Mouse (Mus musculus) ovary, postnatal 10 days (tissue): Measurements from ENCODE around the gene Rpa1.

Experiments used
- DNase-seq: peaks from one replicate; pipeline ENCODE4 v3.0.0; 2022; ENCODE audit warnings: low spot score

Gene Rpa1

DNA sequence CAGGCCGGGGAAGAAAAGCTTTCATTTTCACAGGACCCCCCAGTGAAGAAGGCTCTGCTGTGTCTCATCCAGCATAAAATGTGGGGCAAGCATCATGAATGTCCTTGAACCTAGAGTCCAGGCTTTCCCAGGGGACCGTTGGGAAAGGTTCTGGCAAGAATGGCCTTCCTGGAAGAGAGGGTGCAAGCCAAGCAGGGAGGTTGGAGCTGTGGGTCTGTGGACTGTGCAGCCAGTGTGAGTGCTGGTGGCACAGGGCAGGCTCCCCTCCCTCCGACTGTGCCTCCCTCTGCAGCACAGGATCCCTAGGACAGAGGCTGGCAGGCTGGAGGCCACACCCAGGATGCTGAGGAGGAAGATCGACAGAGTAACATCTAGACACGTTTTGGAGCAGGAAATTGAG lies 85.3 kb downstream of the Rpa1 start:
- no peak for DNase-seq

DNA sequence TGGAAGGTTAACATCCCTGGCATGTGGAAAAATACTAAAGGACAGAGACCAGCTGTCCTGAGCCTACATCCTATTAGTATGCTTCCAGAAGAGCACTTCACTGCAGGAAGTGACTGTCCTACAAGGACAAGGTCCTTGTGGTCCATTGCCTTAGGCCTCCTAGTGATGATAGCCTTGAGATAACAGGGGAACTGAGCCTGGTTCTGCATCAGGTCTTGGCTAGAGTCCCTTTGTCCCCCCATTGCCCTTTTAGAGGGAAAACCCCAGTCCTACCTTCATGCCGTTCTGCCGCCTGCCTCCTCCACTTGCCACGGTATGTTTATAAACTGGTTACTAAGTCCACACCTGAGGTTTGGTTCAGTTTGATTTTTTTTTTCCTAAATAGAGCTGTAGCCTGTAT lies 85.9 kb downstream of the Rpa1 start:
- no peak for DNase-seq

GRCm38 (mm10) chr11:75261730-75262129 lies 86.4 kb downstream of the Rpa1 start:
- DNase-seq = no peak

DNA sequence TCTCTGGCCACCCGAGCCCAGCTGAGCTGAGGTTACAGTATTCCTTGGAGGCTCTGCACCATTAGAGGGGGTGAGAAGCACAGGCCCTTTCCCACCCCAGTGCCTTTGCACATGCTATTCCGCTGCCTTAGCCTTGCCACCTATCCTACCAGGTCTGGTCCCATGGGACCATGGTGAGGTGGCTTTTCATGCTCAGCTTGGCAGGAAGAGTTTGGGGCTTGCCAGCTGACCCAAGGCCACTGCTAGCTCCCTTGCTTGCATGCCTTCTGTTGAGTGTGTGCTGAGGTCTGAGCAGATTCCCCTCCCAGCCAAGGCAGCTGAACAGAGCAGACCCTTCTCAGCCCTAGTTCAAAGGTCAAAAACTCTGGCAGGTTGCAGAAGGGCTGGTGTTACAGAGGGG lies 87.1 kb downstream of the Rpa1 start:
- DNase-seq = no peak

- no peak for DNase-seq
Measured at GRCm38 (mm10) chr11:75259996-75260561, 88.0 kb downstream of the Rpa1 start.

- no peak for DNase-seq
Measured at GRCm38 (mm10) chr11:75259416-75259815, 88.7 kb downstream of the Rpa1 start.

DNA sequence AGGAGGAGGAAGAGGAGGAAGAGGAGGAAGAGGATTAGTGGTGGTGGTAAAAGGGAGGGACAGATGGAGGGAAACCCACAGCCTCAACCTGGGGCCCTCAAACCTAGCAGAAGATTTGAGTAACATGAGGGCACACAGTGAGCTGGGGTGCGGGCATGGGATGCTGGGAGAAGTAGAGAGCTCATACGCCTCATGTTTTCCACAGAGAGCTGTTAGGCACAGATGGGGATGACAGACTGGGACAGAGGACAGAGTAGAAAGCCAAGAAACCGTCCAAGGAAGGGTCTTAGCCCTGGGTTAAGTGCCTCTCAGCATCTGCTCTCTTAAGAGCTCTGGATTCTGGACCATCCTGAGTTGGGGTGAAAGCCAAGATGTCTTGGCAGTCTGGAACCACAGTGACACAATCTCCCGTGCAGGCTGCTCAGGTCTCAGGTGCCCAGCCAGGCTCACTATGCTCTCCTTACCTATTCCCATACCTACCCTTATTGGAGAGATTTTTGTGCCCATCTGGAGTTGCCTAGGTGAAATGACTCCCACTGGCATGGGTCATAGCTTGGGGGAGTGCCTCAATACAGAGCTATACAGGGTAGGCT lies 91.0 kb downstream of the Rpa1 start:
- no peak for DNase-seq

DNA sequence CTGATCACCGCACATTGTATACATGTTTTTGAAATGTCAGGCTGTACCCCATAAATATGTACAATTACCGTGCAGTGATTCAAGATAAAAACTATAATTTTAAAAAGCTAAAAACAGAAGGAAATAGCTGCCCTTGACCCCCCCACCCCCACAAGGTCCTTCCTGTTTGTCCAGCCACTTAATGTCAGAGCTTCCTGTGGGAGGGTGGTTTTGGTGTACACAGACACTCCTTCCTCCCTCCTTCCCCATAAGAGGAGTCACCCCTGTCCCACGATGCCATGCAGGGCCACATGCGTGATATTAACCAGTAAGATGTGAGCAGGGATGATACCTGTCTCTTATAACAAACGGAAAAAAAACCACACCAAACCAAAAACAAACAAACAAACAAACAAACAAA lies 92.8 kb downstream of the Rpa1 start:
- DNase-seq = no peak

- no peak for DNase-seq
Measured at GRCm38 (mm10) chr11:75254252-75254912, 93.7 kb downstream of the Rpa1 start.

GRCm38 (mm10) chr11:75251557-75252070 lies 96.5 kb downstream of the Rpa1 start:
- DNase-seq = no peak

- DNase-seq = no peak
Measured at GRCm38 (mm10) chr11:75251006-75251512, 97.1 kb downstream of the Rpa1 start.

DNA sequence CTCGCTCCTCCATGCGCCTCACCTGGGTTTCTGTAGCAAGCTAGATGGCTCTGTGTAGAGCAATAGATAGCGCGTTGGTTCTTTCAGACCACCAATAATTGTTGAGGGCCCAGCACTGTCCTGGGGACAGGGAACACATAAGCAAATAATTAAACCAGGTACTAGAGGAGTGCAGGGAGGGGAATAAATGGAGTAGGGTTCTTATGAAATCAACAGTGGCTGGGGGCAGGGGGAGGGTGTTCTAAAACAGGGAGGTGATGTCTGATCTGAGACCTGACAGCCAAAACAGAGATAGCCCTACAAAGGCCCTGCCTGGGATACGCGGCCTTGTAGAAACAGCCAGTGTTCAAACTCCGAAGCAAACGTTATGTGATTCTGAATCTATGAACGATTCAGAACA lies 98.5 kb downstream of the Rpa1 start:
- DNase-seq = no peak
